Mouse (Mus musculus): ENCODE results near the gene Tnfaip3.
A peak's percentile ranks its signal among the peaks of the same experiment; 100 is the strongest.

The Tnfaip3 gene

GRCm38 (mm10) chr10:19014381-19015256 is 838 bp downstream of the Tnfaip3 start:
- peak; percentile 62 for DNase-seq (ENCODE audit: low spot score)

- DNase-seq (ENCODE audit: low spot score) = no peak
Measured at GRCm38 (mm10) chr10:19013351-19013750, 2.1 kb downstream of the Tnfaip3 start.

DNA sequence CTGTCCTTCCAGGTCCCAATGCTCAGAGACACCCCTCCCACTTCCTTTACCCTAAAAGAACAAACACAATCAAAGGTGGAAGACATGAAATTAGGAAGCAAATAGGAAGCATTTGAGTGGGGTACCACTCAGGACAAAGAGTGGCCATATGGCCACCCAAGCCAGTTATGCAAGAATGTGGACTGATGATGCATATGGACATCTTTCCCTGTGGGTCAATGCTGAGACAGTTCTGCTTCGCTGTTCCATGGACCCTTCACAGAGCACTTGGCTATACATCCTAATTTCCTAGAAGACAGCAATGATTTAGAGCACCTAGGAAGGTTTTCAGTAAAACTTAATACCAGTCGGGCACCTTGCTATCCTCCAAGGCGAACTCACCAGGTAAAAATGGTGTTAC is 2.8 kb downstream of the Tnfaip3 start:
- DNase-seq (ENCODE audit: low spot score) = no peak

DNA sequence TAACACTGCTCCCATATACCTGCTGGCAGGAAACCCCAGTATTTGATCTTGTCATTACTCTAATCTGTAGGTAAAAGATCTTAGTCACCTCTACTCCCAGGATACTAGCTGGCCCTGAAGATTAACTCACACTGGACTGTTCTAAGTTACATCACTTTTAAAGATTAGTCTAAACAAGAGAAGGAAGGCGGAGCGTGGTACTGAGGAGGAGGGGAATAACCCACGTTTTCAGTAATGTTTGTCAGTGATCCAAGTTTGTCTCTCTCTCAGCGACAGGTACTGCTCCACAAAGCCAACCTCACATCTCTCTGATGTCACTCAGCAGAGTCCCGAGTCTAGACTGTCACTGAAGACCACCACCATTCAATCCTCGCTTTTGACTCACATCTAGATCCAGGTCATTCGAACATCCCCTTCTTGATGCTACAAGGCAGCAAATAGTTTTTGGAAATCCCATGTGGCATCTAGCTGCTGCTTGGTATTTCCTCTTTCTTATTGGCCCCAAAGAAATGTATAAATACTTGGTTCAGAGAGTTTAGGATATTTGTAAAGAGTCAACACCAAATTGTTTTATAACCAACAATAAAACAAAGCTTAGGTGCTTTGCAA is 3.5 kb downstream of the Tnfaip3 start:
- no peak for DNase-seq (ENCODE audit: low spot score)

DNA sequence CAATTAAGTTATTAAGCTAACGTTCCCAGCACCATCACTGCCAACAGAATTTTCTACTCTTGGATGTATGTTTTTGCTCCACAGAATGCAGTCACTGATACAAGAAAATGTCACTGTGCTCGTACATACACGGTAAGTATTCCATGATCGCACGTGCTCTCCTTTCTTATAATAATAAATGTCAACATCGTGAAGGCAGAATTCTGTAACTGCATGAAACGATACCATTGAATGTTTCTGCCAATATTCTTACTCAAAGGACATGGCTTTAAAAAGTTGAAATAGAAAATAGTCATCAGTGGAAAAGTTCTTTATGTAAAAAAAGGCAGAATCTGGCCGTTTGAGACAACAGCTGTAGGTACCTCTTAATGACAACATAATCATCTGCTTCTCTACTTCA is 5.0 kb downstream of the Tnfaip3 start:
- no peak for DNase-seq (ENCODE audit: low spot score)

DNA sequence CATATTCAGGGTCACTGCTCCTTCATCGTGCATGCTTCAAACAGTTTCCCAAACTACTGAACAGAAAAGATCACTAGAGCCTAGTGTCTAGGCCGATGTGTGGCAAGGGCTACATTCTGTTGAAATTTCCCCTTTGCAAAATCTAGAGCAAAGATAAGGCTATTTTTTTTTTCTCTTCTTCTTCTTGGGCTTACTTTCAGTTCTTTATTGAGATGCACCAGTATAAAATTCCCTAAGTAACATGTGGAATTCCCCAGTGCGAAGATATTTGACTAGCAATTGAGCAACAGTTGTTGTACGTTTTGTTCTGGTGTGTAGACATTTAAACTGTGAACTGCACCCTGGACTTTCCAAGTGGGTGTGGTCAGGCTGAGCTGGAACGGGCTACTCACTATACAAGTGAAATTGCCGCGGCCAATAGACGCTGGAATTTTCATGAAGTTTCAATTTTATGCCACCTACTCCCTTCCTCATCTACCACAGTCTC is 6.2 kb downstream of the Tnfaip3 start:
- DNase-seq (ENCODE audit: low spot score) = peak; percentile 63

GRCm38 (mm10) chr10:19008607-19008940 is 6.9 kb downstream of the Tnfaip3 start:
- no peak for DNase-seq (ENCODE audit: low spot score)

DNA sequence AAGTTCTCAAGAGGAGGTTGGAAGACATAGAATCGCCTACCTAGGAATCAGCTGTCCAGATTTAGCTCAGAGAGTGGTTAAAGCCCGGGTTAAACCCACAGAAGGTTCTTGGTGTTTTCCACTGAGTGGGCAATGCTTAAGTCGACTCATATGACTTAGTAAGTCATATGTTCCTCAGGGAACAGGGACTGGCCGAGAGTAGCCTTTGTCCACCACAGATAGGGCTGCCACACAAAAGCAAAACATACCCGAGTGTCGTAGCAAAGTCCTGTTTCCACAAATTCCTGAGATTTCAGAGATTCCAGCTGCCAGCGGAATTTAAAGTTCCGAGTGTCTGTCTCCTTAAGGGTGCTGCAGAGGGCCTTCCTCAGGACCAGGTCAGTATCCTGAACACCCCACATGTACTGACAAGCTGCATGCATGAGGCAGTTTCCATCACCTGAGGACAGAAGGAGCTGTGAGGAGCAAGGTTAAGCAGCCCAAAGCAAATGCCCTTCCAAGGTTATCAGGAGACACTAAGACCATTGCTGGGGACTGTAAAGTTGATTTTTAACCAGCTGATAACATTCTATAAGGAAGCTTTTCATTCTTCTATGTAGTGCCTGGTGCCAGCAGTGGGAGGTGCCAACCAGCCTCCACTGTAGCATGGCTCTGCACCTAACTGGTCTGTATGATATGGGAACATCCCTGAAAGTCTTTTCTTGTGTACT is 7.4 kb downstream of the Tnfaip3 start:
- peak; percentile 65 for DNase-seq (ENCODE audit: low spot score)

DNA sequence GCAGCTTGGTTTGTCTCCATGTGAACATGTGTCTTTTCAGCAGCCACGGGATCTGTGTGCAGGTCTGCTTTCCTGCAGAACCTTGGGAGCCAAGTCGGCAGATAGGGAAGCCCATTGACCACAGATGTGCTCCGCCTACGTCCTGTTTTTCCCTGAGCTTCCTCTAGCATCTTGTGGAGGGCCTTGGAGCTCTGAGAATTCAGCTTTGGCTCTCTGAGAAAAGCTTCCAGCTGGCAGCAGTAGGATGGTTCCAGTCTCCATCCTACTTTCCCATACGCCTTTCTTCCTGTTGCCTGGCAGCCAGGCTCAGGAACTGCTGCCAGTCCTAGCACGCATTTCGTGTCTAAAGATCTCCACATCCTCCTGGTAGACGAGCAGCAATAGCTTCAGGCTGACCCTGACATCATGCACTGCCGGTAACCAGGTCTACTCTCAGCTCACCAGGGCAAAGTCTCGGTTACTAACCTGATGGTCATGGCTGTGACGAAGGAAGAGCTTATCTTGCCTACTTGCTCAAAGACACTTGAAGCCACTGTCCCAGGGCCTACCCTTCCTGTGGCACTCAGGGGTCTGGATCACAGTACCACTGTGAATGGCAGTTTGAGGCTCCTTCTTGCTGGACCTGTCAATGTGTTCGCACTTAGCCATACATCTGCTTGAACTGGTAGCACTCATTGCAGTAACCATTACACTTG is 13.2 kb downstream of the Tnfaip3 start:
- no peak for DNase-seq (ENCODE audit: low spot score)

GRCm38 (mm10) chr10:18999427-18999826 is 16.0 kb downstream of the Tnfaip3 start:
- DNase-seq (ENCODE audit: low spot score) = no peak

DNA sequence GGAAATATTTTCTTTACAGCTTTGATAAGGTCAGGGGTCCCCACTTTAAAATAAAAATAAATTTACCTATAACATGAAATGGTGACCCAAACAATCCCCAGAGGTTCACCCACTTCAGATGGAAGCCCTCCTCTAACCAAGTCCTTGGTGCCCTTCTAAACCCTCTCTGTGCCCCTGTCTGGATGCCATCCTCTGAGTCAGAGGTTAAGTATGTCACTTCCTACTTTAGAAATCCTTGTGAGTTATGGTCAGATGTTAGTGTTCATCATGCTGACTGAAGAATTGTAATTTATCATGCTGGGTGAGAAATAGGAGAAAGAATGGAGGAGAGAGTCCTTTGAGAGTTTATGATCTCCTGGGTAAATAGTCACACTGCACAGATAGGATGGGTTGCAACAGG is 19.1 kb downstream of the Tnfaip3 start:
- no peak for DNase-seq (ENCODE audit: low spot score)

DNA sequence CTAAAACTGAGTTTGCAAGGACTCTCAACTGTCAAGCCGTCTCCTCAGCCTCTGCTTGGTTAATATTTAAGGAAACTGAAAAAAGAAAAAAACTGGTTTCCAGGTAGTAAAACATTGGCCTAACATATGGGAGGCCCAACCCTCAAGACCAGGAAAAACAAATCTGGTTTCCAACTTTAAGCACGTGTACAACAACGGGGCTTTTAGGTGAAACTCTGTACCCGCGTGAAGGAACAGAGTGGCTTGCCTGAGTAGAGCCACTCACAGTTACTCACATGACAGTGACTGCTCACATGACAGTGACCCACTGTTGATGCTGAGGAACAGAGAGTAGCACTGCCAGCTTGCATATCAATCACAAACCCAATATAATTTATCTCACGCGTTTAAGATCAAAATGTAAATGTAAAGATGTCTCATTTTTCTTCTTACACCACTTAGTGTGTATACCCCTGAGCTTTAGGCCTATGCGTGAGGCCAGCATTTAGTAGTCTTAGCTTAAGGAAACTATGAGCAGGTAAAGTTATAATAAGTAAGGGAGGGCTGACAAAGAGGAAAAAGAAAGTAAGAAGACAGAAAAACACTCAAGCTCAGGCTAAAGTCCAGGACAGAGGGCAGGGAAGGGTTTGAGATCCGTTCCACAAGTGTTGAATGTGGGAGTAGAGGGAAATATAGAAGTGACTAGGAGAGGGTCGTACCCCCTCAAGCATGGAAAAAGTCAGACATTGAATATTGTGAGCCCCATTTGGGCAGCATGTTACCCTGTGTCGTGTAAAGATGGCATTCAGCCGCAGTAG is 19.8 kb downstream of the Tnfaip3 start:
- peak; percentile 48 for DNase-seq (ENCODE audit: low spot score)

DNA sequence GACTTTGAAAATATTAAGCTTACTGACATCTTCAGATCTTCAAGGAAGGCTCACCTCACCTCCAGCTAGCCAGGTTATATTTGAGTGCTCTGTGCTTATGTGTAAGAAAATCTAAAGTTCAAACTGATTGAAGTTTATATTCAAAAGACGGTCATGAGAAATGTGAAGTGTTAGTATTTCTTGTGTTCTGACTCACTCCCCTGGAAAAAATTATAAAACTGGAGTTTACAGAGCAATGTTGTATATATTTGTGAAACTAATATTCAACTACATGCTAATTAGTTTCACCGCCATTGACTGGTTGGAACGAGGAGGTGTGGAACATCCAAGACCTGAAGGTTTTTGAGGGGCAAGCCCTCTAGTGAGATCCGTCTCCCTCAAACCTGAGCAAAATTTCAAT is 22.5 kb downstream of the Tnfaip3 start:
- no peak for DNase-seq (ENCODE audit: low spot score)

- DNase-seq (ENCODE audit: low spot score) = no peak
Measured at GRCm38 (mm10) chr10:18991057-18991456, 24.4 kb downstream of the Tnfaip3 start.

GRCm38 (mm10) chr10:18987907-18988199 is 27.6 kb downstream of the Tnfaip3 start:
- no peak for DNase-seq (ENCODE audit: low spot score)

- no peak for DNase-seq (ENCODE audit: low spot score)
Measured at GRCm38 (mm10) chr10:18987046-18987906, 28.2 kb downstream of the Tnfaip3 start.

DNA sequence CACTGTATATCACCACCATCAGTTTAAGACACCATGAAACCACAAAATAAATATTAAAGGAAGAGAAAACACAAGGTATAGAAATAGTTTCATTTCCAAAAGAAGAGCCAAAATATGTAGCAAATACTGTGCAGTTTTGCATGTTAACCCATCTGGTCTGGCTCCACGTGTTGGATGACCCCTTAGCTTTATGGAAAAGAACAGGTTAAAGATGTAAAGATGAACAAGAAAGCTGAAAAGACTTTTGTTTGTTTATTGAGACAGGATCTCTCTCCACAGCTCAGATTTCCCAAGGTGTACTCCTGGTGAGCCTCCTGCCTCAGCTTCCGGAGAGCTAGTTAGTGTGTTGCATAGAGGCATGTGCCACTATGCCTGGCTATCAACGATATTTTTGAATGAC is 29.9 kb downstream of the Tnfaip3 start:
- DNase-seq (ENCODE audit: low spot score) = no peak

GRCm38 (mm10) chr10:18983514-18983913 is 31.9 kb downstream of the Tnfaip3 start:
- DNase-seq (ENCODE audit: low spot score) = no peak

DNA sequence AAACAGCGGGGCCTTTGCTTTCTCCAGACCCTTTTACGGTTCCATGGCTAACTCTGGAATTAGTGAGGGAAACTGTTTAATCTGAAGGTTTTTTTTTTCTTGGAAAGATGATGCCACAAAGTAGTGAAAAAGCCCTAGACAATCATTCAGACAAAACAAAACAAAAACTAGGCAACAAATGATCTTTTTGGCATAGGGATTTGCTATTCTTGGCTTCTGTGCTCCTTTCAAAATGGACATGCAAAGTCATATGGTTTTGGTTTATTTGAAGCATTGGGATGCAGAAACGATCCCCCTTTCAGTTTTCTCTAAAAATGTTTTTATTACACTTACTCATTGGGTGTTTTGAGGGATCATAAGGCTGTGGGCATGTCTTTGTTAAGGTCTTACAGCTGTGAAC is 41.0 kb downstream of the Tnfaip3 start:
- DNase-seq (ENCODE audit: low spot score) = no peak

GRCm38 (mm10) chr10:18966893-18967292 is 48.6 kb downstream of the Tnfaip3 start:
- no peak for DNase-seq (ENCODE audit: low spot score)

- DNase-seq (ENCODE audit: low spot score) = no peak
Measured at GRCm38 (mm10) chr10:18965601-18966000, 49.9 kb downstream of the Tnfaip3 start.
